Mouse (Mus musculus): Measurements from ENCODE around the gene Ip6k1. TPM values are rescaled to one million over a fixed set of nuclear protein-coding genes. Genes with fewer than 3 reads are reported as not detected.
A peak's percentile ranks its signal among the peaks of the same experiment; 100 is the strongest.

Ip6k1 gene
- polyA plus RNA-seq, 2 experiments = 13.3 to 30.9 TPM

DNA sequence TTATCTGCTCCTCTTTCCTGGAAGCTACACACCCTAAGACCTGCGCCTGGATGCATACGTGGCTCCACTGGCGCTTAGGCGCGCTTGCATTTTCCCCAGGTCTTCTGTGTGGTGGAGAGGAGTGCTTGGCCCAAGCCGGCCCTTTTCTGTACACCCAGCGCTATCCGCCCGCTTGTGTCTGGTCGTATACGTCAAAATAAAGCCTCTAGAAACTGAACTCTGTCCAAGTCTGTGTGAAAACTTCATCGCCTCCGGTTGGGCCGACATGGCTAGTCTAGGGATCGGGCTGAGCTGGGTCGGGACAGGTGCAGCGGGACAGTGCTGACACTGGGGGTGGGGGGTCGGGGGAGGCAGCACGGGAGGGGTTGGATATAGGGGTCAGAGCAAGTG is 46.3 kb downstream of the Ip6k1 start:
- peak overlapping the region; percentile 67 for H3K9ac ChIP-seq (replicated peaks)
- H3K4me3 ChIP-seq (ENCODE audit: insufficient read depth in 1 of 2, low read depth in 2 of 2, low read length in 2 of 2) = peak overlapping the region; percentile 57 to 66
- DNase-seq (ENCODE audit: low read depth in 3 of 3, low spot score in 3 of 3) (peak in 2 of 3 experiments; percentile 31 to 50), ATAC-seq (ENCODE audit: insufficient read depth) (peak; percentile 9)
- no peaks in the 10 kb centered on the region for H3K27me3 ChIP-seq (ENCODE audit: control insufficient read depth, insufficient read depth, low read length)
- TF ChIP-seq EP300 (IDR thresholded peaks at IDR 0.05; ENCODE audit: low read depth) (no peak), CTCF (IDR thresholded peaks at IDR 0.05; ENCODE audit: low read depth) (no peak)
- peaks cover 22 to 36% of the 10 kb centered on the region in 2 experiments for H3K4me1 ChIP-seq (replicated peaks; ENCODE audit: control insufficient read depth in 2 of 2, insufficient read depth in 2 of 2, low read length in 1 of 2)
- H3K9me3 ChIP-seq (ENCODE audit: control insufficient read depth, low read length) = no peaks in the 10 kb centered on the region
- H3K4me2 ChIP-seq (ENCODE audit: low read depth) = peak overlapping the region; percentile 98
- WGBS (ENCODE audit: insufficient replicate concordance) = 2% methylated on average over 19 of the region's 19 CpGs
- peaks cover 57% of the 10 kb centered on the region for H3K36me3 ChIP-seq (replicated peaks; ENCODE audit: control insufficient read depth, insufficient read depth, low read depth)
- peak overlapping the region; percentile 92 for H3K27ac ChIP-seq

DNA sequence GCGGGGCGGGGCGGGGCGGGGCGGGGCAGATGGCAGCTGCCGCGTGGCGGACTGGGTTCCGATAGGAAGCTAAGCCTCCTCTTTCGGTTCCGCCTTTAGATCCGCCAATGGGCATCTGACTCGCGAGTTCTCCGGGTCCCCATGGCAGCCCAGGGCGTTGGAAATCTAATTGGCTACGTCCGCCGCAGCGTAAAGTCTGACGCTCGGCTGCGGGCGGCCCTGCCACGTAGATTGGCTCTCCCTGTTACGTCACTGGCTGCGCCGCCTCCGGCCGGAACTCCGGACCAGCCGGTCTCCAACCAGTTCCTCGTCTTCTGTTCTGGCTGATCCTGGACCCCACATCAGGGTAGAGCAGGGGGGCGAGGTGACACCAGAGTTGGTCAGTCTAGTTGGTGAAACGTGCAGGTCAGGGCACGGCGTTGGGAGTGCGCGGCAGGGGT is 46.7 kb downstream of the Ip6k1 start, which contains the start of gene Gmppb:
Gmppb (plus strand) TSS at position 227 of the 440 bp plus-strand sequence.
- peak; percentile 91 for ATAC-seq (ENCODE audit: insufficient read depth)
- H3K36me3 ChIP-seq (replicated peaks; ENCODE audit: control insufficient read depth, insufficient read depth, low read depth) = peaks cover 60% of the 10 kb centered on the region
- peak within 1 kb of the TSS; percentile 75 to 85 for H3K4me3 ChIP-seq (ENCODE audit: insufficient read depth in 1 of 2, low read depth in 2 of 2, low read length in 2 of 2)
- H3K9me3 ChIP-seq (ENCODE audit: control insufficient read depth, low read length) = no peaks in the 10 kb centered on the region
- H3K4me1 ChIP-seq (replicated peaks; ENCODE audit: control insufficient read depth in 2 of 2, insufficient read depth in 2 of 2, low read length in 1 of 2) = peaks cover 22 to 36% of the 10 kb centered on the region in 2 experiments
- under 1% methylated on average over 34 of the region's 39 CpGs for WGBS (ENCODE audit: insufficient replicate concordance)
- H3K4me2 ChIP-seq (ENCODE audit: low read depth) = peak within 1 kb of the TSS; percentile 98
- TF ChIP-seq CTCF (IDR thresholded peaks at IDR 0.05; ENCODE audit: low read depth) = no peak; the same call in 1 of the 2 replicates
- no peak for TF ChIP-seq EP300 (IDR thresholded peaks at IDR 0.05; ENCODE audit: low read depth)
- DNase-seq (ENCODE audit: low read depth in 3 of 3, low spot score in 3 of 3) = peak; percentile 98 to 99 (median 98)
- H3K27me3 ChIP-seq (ENCODE audit: control insufficient read depth, insufficient read depth, low read length) = no peaks in the 10 kb centered on the region
- H3K27ac ChIP-seq = peak within 1 kb of the TSS; percentile 92
- H3K9ac ChIP-seq (replicated peaks) = peak within 1 kb of the TSS; percentile 74

DNA sequence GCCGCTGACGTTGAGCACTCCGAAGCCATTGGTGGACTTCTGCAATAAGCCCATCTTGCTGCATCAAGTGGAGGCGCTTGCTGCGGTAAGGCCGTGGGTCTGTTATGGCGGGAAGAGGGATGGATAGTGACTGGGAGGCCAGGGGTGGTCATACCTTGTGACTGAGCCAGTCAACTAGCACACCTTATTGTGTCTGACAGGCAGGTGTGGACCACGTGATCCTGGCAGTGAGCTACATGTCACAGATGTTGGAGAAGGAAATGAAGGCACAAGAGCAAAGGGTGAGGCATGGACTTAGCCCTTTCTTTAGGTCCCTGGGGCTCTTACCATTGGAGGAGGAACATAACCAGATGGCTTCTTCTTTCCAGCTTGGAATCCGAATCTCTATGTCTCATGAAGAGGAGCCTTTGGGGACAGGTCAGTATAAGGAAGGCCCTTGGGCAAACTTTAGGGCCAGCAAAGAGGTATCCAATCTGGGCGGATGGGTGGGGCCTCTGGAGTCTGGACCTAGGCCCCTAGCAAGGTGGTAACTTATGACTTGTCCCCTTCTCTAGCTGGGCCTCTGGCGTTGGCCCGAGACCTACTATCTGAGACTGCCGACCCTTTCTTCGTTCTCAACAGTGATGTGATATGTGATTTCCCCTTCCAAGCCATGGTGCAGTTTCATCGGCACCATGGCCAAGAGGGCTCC is 47.4 kb downstream of the Ip6k1 start:
- peak; percentile 0; the same call in 1 of the 2 replicates for ATAC-seq (ENCODE audit: insufficient read depth)

GRCm38 (mm10) chr9:108051184-108051930 is 49.1 kb downstream of the Ip6k1 start:
- no peaks in the 10 kb centered on the region for H3K27me3 ChIP-seq (ENCODE audit: control insufficient read depth, insufficient read depth, low read length)
- H3K4me1 ChIP-seq (replicated peaks; ENCODE audit: control insufficient read depth in 2 of 2, insufficient read depth in 2 of 2, low read length in 1 of 2) = peaks cover 22 to 36% of the 10 kb centered on the region in 2 experiments
- no peak overlapping the region for H3K27ac ChIP-seq
- WGBS (ENCODE audit: insufficient replicate concordance) = 90% methylated on average over 15 of the region's 15 CpGs
- TF ChIP-seq EP300 (IDR thresholded peaks at IDR 0.05; ENCODE audit: low read depth) (no peak), CTCF (IDR thresholded peaks at IDR 0.05; ENCODE audit: low read depth) (no peak)
- no peak for ATAC-seq (ENCODE audit: insufficient read depth)
- H3K9me3 ChIP-seq (ENCODE audit: control insufficient read depth, low read length) = no peaks in the 10 kb centered on the region
- no peak overlapping the region for H3K9ac ChIP-seq (replicated peaks)
- no peak overlapping the region for H3K4me3 ChIP-seq (ENCODE audit: insufficient read depth in 1 of 2, low read depth in 2 of 2, low read length in 2 of 2)
- DNase-seq (ENCODE audit: low read depth in 3 of 3, low spot score in 3 of 3) = no peak
- no peak overlapping the region for H3K4me2 ChIP-seq (ENCODE audit: low read depth)
- H3K36me3 ChIP-seq (replicated peaks; ENCODE audit: control insufficient read depth, insufficient read depth, low read depth) = peaks cover 64% of the 10 kb centered on the region

More for the DNA sequence above, 47.4 kb downstream of the Ip6k1 start:
- DNase-seq (ENCODE audit: low read depth in 3 of 3, low spot score in 3 of 3) = no peak
- Histone ChIP-seq H3K27ac (peak overlapping the region; percentile 58), H3K9ac (replicated peaks) (peak overlapping the region; percentile 74), H3K4me1 (replicated peaks; ENCODE audit: control insufficient read depth in 2 of 2, insufficient read depth in 2 of 2, low read length in 1 of 2) (peaks cover 22 to 36% of the 10 kb centered on the region in 2 experiments), H3K27me3 (ENCODE audit: control insufficient read depth, insufficient read depth, low read length) (no peaks in the 10 kb centered on the region), H3K9me3 (ENCODE audit: control insufficient read depth, low read length) (no peaks in the 10 kb centered on the region), H3K4me2 (ENCODE audit: low read depth) (peak overlapping the region; percentile 98), H3K4me3 (ENCODE audit: insufficient read depth in 1 of 2, low read depth in 2 of 2, low read length in 2 of 2) (peak overlapping the region; percentile 75 to 85), H3K36me3 (replicated peaks; ENCODE audit: control insufficient read depth, insufficient read depth, low read depth) (peaks cover 64% of the 10 kb centered on the region)
- WGBS (ENCODE audit: insufficient replicate concordance) = 32% methylated on average over 15 of the region's 15 CpGs
- TF ChIP-seq EP300 (IDR thresholded peaks at IDR 0.05; ENCODE audit: low read depth) (no peak), CTCF (IDR thresholded peaks at IDR 0.05; ENCODE audit: low read depth) (no peak)

DNA sequence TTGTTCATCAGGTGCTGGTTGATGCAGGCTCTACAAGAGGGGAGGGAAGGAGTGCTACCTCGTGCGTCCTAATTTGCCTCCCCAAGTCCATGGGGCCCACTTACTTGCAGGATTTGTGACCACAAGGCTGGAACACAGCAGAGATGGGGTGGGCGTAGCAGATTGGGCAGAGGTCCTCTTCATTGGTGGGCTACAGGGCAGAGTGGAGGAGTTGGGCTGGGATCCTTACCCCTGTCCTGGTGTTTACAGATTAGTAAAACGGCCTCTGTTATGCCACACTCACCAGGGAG is 49.6 kb downstream of the Ip6k1 start:
- H3K27me3 ChIP-seq (ENCODE audit: control insufficient read depth, insufficient read depth, low read length) = no peaks in the 10 kb centered on the region
- 72% methylated on average over 4 of the region's 4 CpGs for WGBS (ENCODE audit: insufficient replicate concordance)
- H3K4me2 ChIP-seq (ENCODE audit: low read depth) = no peak overlapping the region
- H3K4me3 ChIP-seq (ENCODE audit: insufficient read depth in 1 of 2, low read depth in 2 of 2, low read length in 2 of 2) = no peak overlapping the region
- H3K36me3 ChIP-seq (replicated peaks; ENCODE audit: control insufficient read depth, insufficient read depth, low read depth) = peaks cover 65% of the 10 kb centered on the region
- TF ChIP-seq CTCF (IDR thresholded peaks at IDR 0.05; ENCODE audit: low read depth) (no peak), EP300 (IDR thresholded peaks at IDR 0.05; ENCODE audit: low read depth) (no peak)
- H3K27ac ChIP-seq = no peak overlapping the region
- H3K9me3 ChIP-seq (ENCODE audit: control insufficient read depth, low read length) = no peaks in the 10 kb centered on the region
- H3K4me1 ChIP-seq (replicated peaks; ENCODE audit: control insufficient read depth in 2 of 2, insufficient read depth in 2 of 2, low read length in 1 of 2) = peaks cover 22 to 31% of the 10 kb centered on the region in 2 experiments
- ATAC-seq (ENCODE audit: insufficient read depth) (no peak), DNase-seq (ENCODE audit: low read depth in 3 of 3, low spot score in 3 of 3) (no peak)
- H3K9ac ChIP-seq (replicated peaks) = no peak overlapping the region

Measured in liver, embryonic 14.5 days (tissue).